11 mouse cellular contexts compared by ENCODE assay signal in the genomic region with DNA sequence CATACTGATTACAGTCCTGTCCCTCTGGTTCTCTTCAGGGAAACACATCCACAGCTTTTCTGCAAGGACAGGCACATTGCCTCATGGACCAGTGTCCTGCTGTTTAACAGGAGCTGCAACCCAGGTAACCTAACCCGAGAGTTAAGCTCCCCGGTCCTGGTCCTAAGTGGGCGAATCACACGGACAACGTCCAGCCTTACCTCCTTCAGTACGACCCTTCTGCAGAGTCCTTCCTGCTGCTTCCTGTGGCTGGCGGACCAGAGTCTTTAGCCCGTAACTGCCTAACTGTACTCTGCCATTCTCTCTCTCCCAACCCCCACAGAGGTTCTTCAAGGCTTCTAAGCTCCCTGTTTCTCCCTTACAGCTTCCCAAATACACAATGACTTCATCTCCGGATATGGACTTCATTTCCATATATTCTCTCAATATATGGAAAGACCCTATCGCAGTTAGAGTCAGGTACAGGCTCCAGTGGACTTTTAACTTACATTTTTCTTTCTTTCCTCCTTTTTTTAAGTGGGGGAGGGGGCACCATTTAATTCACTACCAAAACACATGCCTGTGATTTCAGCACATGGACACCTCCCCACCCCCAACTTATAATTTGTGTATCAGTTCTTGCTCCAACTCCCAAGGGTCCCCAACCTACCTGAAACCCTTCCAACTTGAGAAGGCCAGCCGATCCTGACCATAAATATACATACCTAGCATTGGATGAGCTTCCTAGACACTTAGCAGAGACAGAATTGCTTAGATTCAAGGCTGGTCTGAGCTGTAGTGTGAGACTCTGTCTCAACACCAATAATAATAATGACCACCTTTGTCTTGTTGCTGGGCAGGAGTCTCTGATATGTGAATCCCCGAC. TPM values are rescaled to one million over a fixed set of nuclear protein-coding genes. Genes with fewer than 3 reads are reported as not detected.
DNase-seq lines count a peak whose midpoint lies in the region; ATAC-seq lines count a peak whose summit lies in the region.
"Had no signal": no experiment of that assay in that cellular context is flagged by ENCODE, and none has a peak within 500 bp of the region (broad histone marks: within the 10 kb centered on the region; RNA-seq: fewer than 3 reads in every experiment).

No protein-coding gene starts in this region.

- H3K36me3 ChIP-seq in hindbrain, embryonic 10.5 days: peaks cover under 1% of the 10 kb centered on the region; the same call in 1 of the 2 replicates
- H3K36me3 ChIP-seq in hindbrain, embryonic 14.5 days (replicated peaks; ENCODE audit: control insufficient read depth, insufficient read depth): no peaks in the 10 kb centered on the region
- H3K36me3 ChIP-seq in neural tube, embryonic 11.5 days (ENCODE audit: control insufficient read depth, insufficient read depth, low read length): no peaks in the 10 kb centered on the region
- no peaks in the 10 kb centered on the region for H3K36me3 ChIP-seq in intestine, embryonic 15.5 days
- H3K36me3 ChIP-seq in stomach, embryonic 16.5 days (ENCODE audit: control insufficient read depth, insufficient read depth, low read length): no peaks in the 10 kb centered on the region

- DNase-seq in hindbrain, embryonic 10.5 days (ENCODE audit: low spot score): peak; percentile 2
- DNase-seq in hindbrain, embryonic 14.5 days (ENCODE audit: low spot score): no peak
- peak; percentile 30 for DNase-seq in neural tube, embryonic 11.5 days (ENCODE audit: low spot score)
- no peak for DNase-seq in neural tube, embryonic 10.5 days (ENCODE audit: extremely low spot score, low spot score)
- DNase-seq in gastrocnemius, postnatal 10 days: no peak
- DNase-seq in layer of hippocampus, postnatal 14 days (ENCODE audit: low spot score in 2 of 2): no peak
- DNase-seq: adrenal gland, postnatal 10 days had no signal

- H3K27ac ChIP-seq in hindbrain, embryonic 10.5 days: peak overlapping the region; percentile 100
- no peak overlapping the region for H3K27ac ChIP-seq in hindbrain, embryonic 14.5 days
- 0 out of 2 replicates have a peak overlapping the region, but pooled peaks have one; percentile 1 for H3K27ac ChIP-seq in neural tube, embryonic 11.5 days (ENCODE audit: low read depth, low read length)
- H3K27ac ChIP-seq in intestine, embryonic 15.5 days: peak overlapping the region; percentile 63
- peak overlapping the region; percentile 41 for H3K27ac ChIP-seq in stomach, embryonic 16.5 days (ENCODE audit: low read length)

- H3K4me3 ChIP-seq in hindbrain, embryonic 10.5 days: 0 out of 2 replicates have a peak overlapping the region, but pooled peaks have one; percentile 7
- H3K4me3 ChIP-seq in hindbrain, embryonic 14.5 days (replicated peaks; ENCODE audit: low read length): no peak overlapping the region
- H3K4me3 ChIP-seq in neural tube, embryonic 11.5 days (ENCODE audit: low read depth, low read length): no peak overlapping the region
- no peak overlapping the region for H3K4me3 ChIP-seq in intestine, embryonic 15.5 days (replicated peaks)
- H3K4me3 ChIP-seq in stomach, embryonic 16.5 days (replicated peaks; ENCODE audit: low read length): no peak overlapping the region
- H3K4me3 ChIP-seq: myocyte had no signal

- H3K4me2 ChIP-seq in hindbrain, embryonic 14.5 days (replicated peaks): no peak overlapping the region
- no peak overlapping the region for H3K4me2 ChIP-seq in neural tube, embryonic 11.5 days (ENCODE audit: low read depth)
- peak overlapping the region; percentile 27; the same call in 1 of the 2 replicates for H3K4me2 ChIP-seq in intestine, embryonic 15.5 days (replicated peaks)
- H3K4me2 ChIP-seq in stomach, embryonic 16.5 days (ENCODE audit: low read depth, low read length): no peak overlapping the region

- no peak overlapping the region for H3K9ac ChIP-seq in hindbrain, embryonic 14.5 days
- no peak overlapping the region for H3K9ac ChIP-seq in neural tube, embryonic 11.5 days (ENCODE audit: low read length)
- no peak overlapping the region for H3K9ac ChIP-seq in intestine, embryonic 15.5 days
- no peak overlapping the region for H3K9ac ChIP-seq in stomach, embryonic 16.5 days (ENCODE audit: low read length)

- WGBS in hindbrain, embryonic 10.5 days: 65% methylated on average over 12 of the region's 12 CpGs
- WGBS in hindbrain, embryonic 14.5 days: 57% methylated on average over 12 of the region's 12 CpGs
- 60% methylated on average over 12 of the region's 12 CpGs for WGBS in neural tube, embryonic 11.5 days
- WGBS in intestine, embryonic 15.5 days: 41% methylated on average over 12 of the region's 12 CpGs
- 40% methylated on average over 12 of the region's 12 CpGs for WGBS in stomach, embryonic 16.5 days

- H3K27me3 ChIP-seq in hindbrain, embryonic 10.5 days (ENCODE audit: insufficient read depth, poor library complexity, severe bottlenecking): no peaks in the 10 kb centered on the region
- no peaks in the 10 kb centered on the region for H3K27me3 ChIP-seq in hindbrain, embryonic 14.5 days (ENCODE audit: control insufficient read depth, insufficient read depth, low read length)
- no peaks in the 10 kb centered on the region for H3K27me3 ChIP-seq in neural tube, embryonic 11.5 days (ENCODE audit: control insufficient read depth, insufficient read depth, low read length)
- no peaks in the 10 kb centered on the region for H3K27me3 ChIP-seq in intestine, embryonic 15.5 days (replicated peaks)
- no peaks in the 10 kb centered on the region for H3K27me3 ChIP-seq in stomach, embryonic 16.5 days (ENCODE audit: control insufficient read depth, insufficient read depth, low read length)

- no peak for ATAC-seq in hindbrain, embryonic 14.5 days (ENCODE audit: low FRiP score)
- no peak for ATAC-seq in neural tube, embryonic 11.5 days (ENCODE audit: insufficient read depth, low FRiP score, low TSS enrichment)
- ATAC-seq in intestine, embryonic 15.5 days: no peak
- ATAC-seq in stomach, embryonic 16.5 days (ENCODE audit: insufficient read depth, low FRiP score): no peak
- ATAC-seq: inflammation-experienced regulatory T-cells, adult 6 months had no signal

- H3K4me1 ChIP-seq in hindbrain, embryonic 10.5 days (replicated peaks): peaks cover 100% of the 10 kb centered on the region
- H3K4me1 ChIP-seq in hindbrain, embryonic 14.5 days (replicated peaks; ENCODE audit: control insufficient read depth, insufficient read depth, low read length): peaks cover 57% of the 10 kb centered on the region
- peaks cover 61% of the 10 kb centered on the region for H3K4me1 ChIP-seq in neural tube, embryonic 11.5 days (ENCODE audit: control insufficient read depth, insufficient read depth, low read length)
- peaks cover 68% of the 10 kb centered on the region for H3K4me1 ChIP-seq in intestine, embryonic 15.5 days (replicated peaks)
- H3K4me1 ChIP-seq in stomach, embryonic 16.5 days (ENCODE audit: control insufficient read depth, insufficient read depth, low read length): peaks cover 36% of the 10 kb centered on the region

- H3K9me3 ChIP-seq in hindbrain, embryonic 10.5 days: no peaks in the 10 kb centered on the region
- H3K9me3 ChIP-seq in hindbrain, embryonic 14.5 days (ENCODE audit: control insufficient read depth, low read length): no peaks in the 10 kb centered on the region
- H3K9me3 ChIP-seq in neural tube, embryonic 11.5 days (ENCODE audit: control insufficient read depth, low read length): no peaks in the 10 kb centered on the region
- no peaks in the 10 kb centered on the region for H3K9me3 ChIP-seq in intestine, embryonic 15.5 days
- no peaks in the 10 kb centered on the region for H3K9me3 ChIP-seq in stomach, embryonic 16.5 days (replicated peaks; ENCODE audit: control insufficient read depth, low read length)

RNA-seq across cellular contexts. Expression of gene Bahcc1, which starts 11.6 kb away (rescaled TPM):
- polyA plus RNA-seq in hindbrain, embryonic 10.5 days (2016; fragmentation: Nextera tagmentation; extraction: Ambion mirVana): 17.0 and 18.8 TPM in 2 replicates
- 15.9 and 16.3 TPM in 2 replicates for polyA plus RNA-seq in hindbrain, embryonic 14.5 days (2014; fragmentation: Nextera tagmentation; extraction: Ambion mirVana)
- 19.7 and 22.7 TPM in 2 replicates for polyA plus RNA-seq in neural tube, embryonic 11.5 days (2014; fragmentation: Nextera tagmentation; extraction: Ambion mirVana)
- polyA plus RNA-seq in intestine, embryonic 15.5 days (2015; fragmentation: Nextera tagmentation; extraction: Ambion mirVana): 5.8 and 7.1 TPM in 2 replicates
- 4.5 and 5.6 TPM in 2 replicates for polyA plus RNA-seq in stomach, embryonic 16.5 days (2015; fragmentation: Nextera tagmentation; extraction: Ambion mirVana)
- 10 to 100 TPM in 1 of 2 experiments, 1 to 10 TPM in 1; 6.4 to 10.5 TPM for total RNA-seq in gastrocnemius, postnatal 10 days (2021)
- 10 to 100 TPM; 20.3 to 20.7 TPM for total RNA-seq in layer of hippocampus, postnatal 14 days (2021)
- polyA plus RNA-seq: inflammation-experienced regulatory T-cells, adult 6 months had no signal

Comparison
In these comparisons a context has a peak if more than half of its experiments do, and no peak if none do; other contexts are left out.
1. DNase-seq: peak in hindbrain, embryonic 10.5 days (single experiment) and neural tube, embryonic 11.5 days (single experiment); none in hindbrain, embryonic 14.5 days (single experiment), neural tube, embryonic 10.5 days (single experiment), gastrocnemius, postnatal 10 days (single experiment) and layer of hippocampus, postnatal 14 days (0 of 2).